Mouse (Mus musculus) colon, adult 2 months (tissue): ENCODE measurements around the gene Mrgprb3. TPM values are rescaled to one million over a fixed set of nuclear protein-coding genes. Genes with fewer than 3 reads are reported as not detected.

Experiments used
- polyA plus RNA-seq: library from polyadenylated mRNA; depleted of rRNA; stranded (reverse); fragments of >200 nt; gene quantifications from 2 replicates; pipeline ENCODE4 v1.2.3, GENCODE M21; 2012; rRNA removed

Mrgprb3 gene
- not detected in 2 replicates for polyA plus RNA-seq

GRCm38 (mm10) chr7:48643711-48644110 is at the start of gene Mrgprb3:
Gene Mrgprb3 (minus strand): TSS chr7:48643811.

Other genes with a start within 250 kb of the Mrgprb3 start
- not detected in 2 replicates for gene Mrgprb1, start 187.5 kb downstream of the Mrgprb3 start, polyA plus RNA-seq
- gene Mrgprx2, start 144.5 kb downstream of the Mrgprb3 start, polyA plus RNA-seq = not detected in 2 replicates
- gene Mrgprb2, start 85.7 kb downstream of the Mrgprb3 start, polyA plus RNA-seq = not detected in 2 replicates
- gene Zdhhc13, start 145.2 kb upstream of the Mrgprb3 start, polyA plus RNA-seq = 19.0 and 27.5 TPM in 2 replicates
- not detected in 2 replicates for gene Csrp3, start 204.2 kb upstream of the Mrgprb3 start, polyA plus RNA-seq
- 5.2 and 5.3 TPM in 2 replicates for gene E2f8, start 237.8 kb upstream of the Mrgprb3 start, polyA plus RNA-seq